Mouse (Mus musculus) cortical plate, adult 2 months (tissue): Measurements from ENCODE around the gene Krt32.

Experiments
- CTCF ChIP-seq: fragments of 200-500 bp; IDR thresholded peaks from 2 replicates; pipeline ENCODE4 v1.5.1; 2011; ENCODE audit warnings: mild to moderate bottlenecking, control low read depth, low read length; ENCODE audit not compliant: insufficient read depth; ENCODE audit errors: extremely low read depth
- POLR2A ChIP-seq: fragments of 200-500 bp; IDR thresholded peaks from 2 replicates; pipeline ENCODE4 v1.6.1; 2011; ENCODE audit warnings: mild to moderate bottlenecking, low read length, control low read depth; ENCODE audit not compliant: insufficient read depth; ENCODE audit errors: extremely low read depth

GRCm38 (mm10) chr11:100124901-100125300 is 36.9 kb upstream of the Krt32 start:
- TF ChIP-seq CTCF (no peak), POLR2A (no peak)
